Mouse (Mus musculus): Measurements from ENCODE around the gene Sbsn. TPM values are rescaled to one million over a fixed set of nuclear protein-coding genes. Genes with fewer than 3 reads are reported as not detected.

Gene Sbsn
- polyA plus RNA-seq, 1 experiment: 0.69 TPM

DNA sequence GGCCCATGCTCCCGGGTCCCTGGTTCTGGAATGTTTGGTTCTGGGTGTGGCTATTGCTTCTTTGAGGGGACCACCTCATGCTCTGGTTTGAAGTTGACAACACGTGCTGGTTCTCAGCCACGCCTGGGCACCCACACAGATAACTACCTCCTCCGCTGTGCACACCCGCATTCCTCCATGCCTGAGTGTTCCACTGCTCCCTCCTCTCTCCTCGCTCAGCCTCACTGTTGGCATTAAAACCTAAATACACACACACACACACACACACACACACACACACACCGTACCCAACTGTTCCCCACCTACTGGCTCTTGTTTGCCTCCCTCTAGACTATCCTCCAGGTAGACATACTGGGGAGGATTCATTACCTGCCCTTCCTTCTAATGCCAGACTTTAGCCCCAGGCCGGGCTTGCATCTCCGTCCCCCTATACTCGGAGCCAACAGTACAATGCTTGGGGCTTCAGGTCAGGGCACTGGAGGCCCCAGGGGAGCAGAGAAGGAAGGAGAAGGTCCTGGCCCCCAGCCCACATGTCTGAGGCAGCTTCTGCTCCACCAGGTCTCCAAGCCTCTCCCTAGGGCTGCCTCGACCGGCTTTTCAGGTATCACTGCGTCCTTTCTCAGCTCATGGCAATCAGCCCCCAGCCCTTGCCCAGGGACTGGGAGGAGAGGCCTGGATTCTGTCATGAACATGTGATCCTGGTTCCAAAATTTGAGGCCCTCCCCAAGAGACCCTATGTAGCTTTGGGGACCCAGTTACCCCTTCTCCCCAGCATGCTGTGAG, 1.3 kb upstream of the Sbsn start:
- DNase-seq (ENCODE audit: low read depth, low spot score): no peak
- 54% methylated on average over 13 of the region's 13 CpGs for WGBS

DNA sequence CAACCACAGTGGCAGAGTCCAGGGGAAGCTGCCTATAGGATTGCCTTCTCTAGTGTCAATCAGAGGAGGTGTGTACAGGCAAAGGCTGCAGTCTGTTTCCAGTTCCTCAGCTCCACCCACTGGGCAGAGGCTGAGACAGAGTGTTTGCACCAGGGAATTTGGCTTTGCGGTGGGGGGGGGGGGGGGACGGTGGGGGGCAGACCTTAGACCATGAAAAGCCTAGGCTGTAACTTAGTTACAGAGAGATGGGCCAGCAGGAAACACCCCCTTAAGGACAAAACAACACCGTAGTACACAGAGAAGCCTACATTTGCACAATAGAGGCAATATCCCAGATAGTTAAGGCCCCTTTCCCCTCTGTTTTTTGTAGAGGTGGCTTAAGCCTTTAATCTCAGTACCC, 5.7 kb downstream of the Sbsn start:
- WGBS: 87% methylated on average over 2 of the region's 3 CpGs
- no peak for DNase-seq (ENCODE audit: low read depth, low spot score)

DNA sequence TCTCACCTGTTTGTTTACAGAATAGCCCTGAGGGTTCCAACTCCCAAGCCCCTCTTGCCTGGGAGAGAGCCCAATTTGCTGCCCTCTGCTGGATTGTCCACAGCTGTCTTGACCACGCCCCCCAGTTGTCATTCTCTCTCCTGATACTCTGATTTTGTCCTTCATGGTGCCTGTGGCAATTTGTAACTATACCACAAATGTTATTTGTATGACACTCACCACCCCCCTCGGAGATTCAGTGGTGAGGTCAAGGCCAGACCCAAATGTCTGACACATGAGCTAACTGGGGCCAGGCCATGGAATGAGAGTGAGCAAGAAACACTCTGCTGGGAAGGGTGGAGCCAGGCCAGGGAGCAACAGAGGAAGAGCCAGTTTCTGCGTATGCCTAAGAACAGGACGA, 7.6 kb downstream of the Sbsn start:
- no peak for DNase-seq (ENCODE audit: low read depth, low spot score)
- WGBS: 13% methylated on average over 4 of the region's 4 CpGs

DNA sequence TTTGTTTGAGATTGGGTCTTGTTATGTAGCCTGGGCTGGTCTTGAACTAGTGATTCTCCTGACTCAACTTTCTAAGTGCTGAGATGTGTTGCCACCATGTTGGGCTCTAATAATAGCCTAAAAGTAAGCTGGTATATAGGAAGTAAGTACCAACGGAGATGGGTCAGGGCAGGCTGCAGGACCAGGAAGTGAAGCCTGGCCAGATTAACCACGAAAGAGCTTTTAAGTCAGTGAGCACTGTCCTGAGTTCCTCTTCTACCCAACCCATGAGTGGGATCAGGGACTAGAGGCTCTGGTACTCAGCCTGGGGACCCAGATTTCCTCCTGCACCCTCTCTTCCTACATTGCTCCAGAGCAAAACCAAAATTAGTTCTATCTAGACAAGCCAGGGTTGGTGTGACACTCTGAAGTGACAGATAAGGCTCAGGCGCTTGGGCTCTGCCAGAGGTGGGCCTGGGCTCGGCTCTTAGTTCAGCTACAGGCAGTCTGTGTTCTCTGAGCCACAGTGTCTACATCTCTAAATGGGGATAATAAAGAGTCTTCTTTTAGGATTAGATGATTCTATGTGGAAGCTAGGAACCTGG, 10.6 kb downstream of the Sbsn start:
- no peak for DNase-seq (ENCODE audit: low read depth, low spot score)
- 74% methylated on average over 4 of the region's 4 CpGs for WGBS

DNA sequence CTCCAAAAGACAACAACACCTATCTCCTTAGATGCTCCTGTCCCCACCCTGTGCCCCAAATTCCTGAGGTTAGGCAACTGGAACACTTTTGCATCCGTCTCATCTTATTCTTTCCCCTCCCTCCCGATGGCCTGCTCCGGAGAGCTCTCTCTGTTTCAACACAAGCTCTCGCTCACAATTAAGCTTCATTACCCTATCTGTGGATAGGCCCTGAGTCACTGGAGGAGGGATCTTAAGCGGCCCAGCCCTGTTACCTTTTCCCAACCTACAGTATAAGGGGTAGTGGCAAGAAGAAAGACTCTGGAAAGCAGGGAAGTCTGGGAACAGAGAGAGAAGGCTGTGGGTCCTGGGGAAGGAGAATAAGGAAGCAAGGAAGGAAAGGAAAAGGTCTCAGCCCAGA, 12.2 kb downstream of the Sbsn start, which contains the start of gene Dmkn:
Gene Dmkn, plus strand, starts transcription at position 301 of the 400 bp plus-strand sequence.
- 47% methylated on average over 5 of the region's 5 CpGs for WGBS
- no peak for DNase-seq (ENCODE audit: low read depth, low spot score)

DNA sequence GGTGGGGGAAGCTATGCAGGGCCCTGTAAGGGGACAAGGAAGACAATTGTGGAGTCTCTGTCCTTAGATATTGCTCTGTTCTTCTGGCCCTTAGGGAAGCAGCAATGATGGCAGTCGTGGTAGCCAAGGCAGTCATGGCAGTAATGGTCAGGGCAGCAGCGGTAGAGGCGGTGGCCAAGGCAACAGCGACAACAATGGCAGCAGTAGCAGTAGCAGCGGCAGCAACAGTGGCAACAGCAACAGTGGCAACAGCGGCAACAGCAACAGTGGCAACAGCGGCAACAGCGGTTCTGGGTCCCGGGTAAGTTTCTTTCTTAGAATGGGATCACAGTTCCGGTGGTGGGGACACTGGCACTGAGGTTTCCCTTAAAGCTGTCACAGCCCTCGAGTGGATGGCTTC, 13.9 kb downstream of the Sbsn start:
- WGBS: 56% methylated on average over 11 of the region's 11 CpGs
- DNase-seq (ENCODE audit: low read depth, low spot score): no peak

DNA sequence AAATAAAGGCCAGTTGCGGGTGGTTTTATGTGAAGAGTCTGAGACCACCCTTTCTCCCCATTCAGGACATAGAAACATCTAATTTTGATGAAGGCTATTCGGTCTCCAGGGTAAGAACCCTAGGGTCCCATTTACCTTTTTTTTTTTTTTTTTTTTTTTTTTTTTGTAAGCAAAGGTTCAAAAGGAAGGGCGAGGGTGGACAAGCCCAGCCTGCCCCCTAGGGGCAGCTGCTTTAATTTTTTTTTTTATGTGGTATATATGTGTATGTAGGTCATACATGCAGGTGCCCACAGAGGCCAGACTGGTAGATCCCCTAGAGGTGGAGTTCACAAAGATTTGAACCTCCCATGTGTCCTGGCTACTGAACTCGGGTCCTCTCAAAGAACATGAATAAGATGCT, 15.1 kb downstream of the Sbsn start:
- WGBS: 90% methylated on average over 4 of the region's 4 CpGs

DNA sequence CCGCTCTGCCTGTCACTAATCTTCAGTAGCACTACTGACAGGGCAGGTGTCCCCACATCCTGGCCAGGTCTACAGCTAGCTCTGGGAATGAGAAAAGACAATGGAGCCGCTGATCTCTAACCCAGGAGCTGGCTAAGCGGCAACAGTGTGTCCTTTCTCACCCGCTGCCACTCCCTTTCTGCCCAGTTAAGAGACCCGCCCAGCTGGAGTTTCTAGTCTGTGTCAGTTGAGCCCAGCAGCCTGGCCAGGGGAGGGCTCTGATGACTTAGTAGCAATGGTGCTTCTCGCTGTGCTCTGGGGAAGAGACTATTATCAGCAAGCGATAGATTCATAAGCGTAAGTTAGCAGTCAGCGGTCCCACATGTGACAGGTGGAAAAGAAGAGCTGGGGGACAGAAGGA, 18.0 kb downstream of the Sbsn start:
- DNase-seq (ENCODE audit: low read depth, low spot score): peak; percentile 43
- 11% methylated on average over 9 of the region's 9 CpGs for WGBS

More for the DNA sequence above, 15.1 kb downstream of the Sbsn start:
- DNase-seq (ENCODE audit: low read depth, low spot score): no peak

DNA sequence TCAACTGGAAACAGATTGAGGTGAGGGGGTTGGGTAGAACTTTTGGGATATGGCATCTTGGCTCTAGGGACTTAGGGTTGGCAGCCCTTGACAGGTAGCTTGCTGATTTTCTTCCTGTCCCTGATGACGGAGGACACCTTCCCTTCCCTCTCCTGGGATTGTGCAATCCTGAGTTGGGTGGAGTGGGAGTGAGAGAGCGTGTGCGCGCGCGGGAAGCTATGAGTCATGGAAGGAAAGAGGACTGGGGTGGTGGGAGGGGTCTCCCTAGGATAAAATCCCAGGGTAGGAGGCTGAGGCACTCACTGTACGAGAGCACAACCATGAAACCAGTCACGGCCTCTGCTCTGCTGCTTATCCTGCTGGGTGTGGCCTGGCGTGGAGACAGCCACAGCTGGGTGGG, 24.8 kb downstream of the Sbsn start:
- DNase-seq (ENCODE audit: low read depth, low spot score): no peak
- 46% methylated on average over 9 of the region's 9 CpGs for WGBS

DNA sequence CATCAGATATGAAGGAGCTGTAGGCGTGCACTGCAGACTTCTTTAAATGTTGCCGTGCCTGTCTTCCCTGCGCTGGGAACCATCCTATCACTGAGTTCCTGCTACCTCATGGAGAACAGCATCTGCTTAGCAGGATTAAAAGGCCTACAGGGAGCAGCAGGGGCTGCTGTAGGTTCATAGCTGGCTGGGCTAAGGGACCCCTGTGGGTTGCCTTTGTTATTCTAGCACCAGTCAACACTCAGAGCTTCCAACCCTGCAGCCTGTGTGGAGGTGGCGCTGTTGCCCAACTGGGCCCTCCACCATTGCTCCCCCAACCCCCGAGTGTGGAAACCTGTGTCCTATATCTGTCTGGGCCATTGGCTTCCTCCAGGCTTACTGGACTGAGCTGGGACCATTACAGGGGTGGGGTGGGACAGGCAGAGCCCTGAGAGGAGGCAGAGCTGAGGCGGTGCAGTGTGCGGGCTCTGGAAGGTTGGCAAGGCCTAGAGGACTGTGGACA, 25.9 kb downstream of the Sbsn start:
- DNase-seq (ENCODE audit: low read depth, low spot score): no peak
- WGBS: 85% methylated on average over 7 of the region's 7 CpGs

DNA sequence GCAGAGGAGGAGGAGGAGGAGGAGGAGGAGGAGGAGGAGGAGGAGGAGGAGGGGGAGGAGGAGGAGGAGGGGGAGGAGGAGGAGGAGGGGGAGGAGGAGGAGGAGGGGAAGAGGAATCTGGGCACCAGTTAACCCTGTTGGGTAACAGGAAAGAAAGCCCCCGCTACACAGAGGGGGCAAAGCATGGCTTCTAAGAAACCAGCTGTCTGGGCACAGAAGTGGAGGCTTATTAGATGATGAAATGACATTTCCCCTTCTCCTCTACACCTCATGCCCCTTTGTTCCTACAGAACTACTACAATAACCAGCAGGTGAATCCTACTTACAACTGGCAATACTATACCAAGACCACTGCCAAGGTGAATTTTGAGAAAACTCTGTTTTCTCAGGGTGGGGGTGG, 26.6 kb downstream of the Sbsn start:
- WGBS: 88% methylated on average over 1 of the region's 1 CpGs
- DNase-seq (ENCODE audit: low read depth, low spot score): no peak

DNA sequence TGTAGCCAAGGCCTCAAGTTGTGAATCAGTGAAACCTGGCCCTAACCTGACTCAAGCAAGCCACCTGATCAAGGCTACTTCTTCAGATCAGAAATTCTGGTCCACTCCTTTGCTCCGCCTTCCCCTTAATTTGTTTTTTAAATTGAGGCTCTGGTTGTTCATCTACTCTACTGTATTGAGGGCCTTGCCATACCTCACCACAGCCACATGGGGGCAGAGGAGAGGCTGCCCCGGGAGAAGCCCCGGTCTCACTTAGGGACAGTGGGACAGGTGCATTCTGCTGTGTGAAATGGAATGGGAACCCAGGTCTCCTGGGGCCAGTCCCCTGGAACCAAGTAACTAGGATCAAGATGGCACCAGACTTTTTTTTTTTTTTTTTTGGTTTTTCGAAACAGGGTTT, 30.5 kb downstream of the Sbsn start:
- DNase-seq (ENCODE audit: low read depth, low spot score): no peak
- WGBS: 55% methylated on average over 4 of the region's 4 CpGs

DNA sequence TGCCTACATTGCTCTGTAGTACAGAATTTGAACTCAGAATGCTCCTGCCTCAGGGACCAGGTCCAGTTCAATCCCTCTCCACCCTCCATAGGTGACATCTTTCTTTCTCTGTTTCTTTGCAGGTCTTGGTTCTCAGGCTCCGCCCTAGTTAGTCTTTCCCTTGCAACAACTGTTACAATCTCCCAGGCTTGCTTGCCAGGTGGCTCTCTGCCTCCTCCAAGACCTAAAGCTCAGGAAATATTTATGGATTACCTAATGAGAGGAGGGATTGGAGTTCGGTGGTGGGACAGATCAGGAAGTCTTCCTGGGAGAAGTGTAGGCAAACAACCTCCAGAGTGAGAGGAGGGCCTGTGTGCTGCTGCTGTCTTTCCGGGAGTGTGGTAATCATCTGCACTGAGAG, 31.4 kb downstream of the Sbsn start:
- 31% methylated on average over 3 of the region's 3 CpGs for WGBS
- no peak for DNase-seq (ENCODE audit: low read depth, low spot score)

DNA sequence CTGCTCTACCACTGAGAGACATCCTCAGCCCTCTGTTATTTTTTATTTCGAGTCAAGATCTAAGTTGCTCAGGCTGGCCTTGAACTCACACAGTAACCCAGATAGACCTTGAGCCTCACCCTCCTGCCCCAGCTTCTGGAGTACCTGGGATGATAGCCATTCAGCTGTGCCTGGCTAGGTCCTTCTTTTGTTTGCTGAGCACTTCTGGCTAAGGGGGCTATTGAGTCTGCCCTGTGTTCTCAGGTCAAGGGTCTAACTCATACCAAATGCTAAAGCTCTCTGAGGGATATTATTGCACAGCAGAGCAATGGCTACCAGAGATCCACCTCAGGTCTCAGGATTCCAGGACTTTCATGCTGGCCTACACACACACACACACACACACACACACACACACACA, 33.9 kb downstream of the Sbsn start:
- WGBS: 28% methylated on average over 1 of the region's 1 CpGs
- no peak for DNase-seq (ENCODE audit: low read depth, low spot score)

DNA sequence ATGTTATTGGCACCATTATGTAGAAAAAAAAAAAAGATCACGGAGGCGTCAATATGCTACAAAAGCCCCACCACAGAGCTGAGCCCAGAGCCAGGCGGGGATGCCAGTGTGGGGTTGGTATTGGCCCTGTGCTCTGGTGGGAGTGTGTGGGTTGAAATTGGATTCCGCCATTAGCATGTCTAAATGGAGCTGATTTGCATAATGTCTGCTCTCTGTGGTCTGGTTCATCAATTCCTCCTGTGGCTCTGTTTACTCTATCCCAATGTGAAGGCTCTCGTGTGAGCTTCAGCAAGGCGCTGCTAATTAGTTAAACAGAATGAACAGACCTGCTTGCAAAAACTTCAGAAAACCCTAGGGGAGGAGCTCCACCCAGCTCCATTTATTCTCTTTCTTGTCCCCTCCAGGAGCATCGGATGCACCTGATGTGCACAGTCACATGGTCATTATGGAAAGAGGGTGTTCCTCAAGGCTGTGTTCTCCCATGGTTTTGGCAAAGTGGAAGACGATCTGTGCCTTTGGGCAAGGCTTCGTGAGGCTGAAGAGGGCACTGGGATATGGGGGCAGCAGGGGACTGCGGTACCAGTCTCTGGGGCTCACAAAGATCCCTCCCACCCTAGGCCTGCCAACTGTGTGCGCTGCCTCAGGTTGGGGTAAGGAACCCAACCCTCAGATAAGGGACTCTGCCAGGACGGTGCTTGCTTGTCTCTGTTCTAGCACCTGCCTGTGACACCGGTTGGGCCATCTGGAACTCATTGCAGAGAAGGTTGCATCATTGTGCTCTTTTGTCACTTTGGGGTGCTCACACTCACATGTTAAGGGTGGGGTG, 34.7 kb downstream of the Sbsn start:
- WGBS: 78% methylated on average over 13 of the region's 13 CpGs
- no peak for DNase-seq (ENCODE audit: low read depth, low spot score)

DNA sequence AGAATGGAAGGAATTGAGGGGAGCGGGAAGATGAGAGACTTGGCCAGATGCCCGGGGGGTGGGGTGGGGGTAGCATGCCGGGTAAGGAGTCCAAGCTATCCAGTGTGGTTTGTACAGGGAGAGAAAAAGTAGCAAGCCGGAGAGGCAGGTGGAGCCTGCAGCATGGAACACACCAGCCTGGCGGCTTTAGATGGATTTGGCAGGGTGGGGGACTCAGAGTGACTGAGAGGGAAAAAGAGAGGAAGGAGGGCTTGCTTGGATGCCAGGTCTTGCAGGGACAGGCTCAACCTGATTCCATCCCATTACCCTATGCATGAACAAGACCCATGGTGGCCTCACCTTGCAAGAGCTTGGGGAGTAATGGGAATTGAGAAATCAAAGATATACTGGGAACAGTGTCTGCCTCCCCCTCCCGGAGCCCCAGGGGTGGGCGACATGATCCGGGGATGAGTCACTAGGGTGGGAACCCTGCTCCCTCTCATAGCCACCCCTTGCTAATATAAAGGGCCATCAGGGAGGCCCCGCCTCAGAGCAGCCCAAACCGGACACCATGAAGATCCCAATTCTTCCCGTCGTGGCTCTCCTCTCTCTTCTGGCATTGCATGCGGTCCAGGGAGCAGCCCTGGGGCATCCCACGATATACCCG, 36.2 kb downstream of the Sbsn start, which contains the start of gene Krtdap:
Gene Krtdap, plus strand, starts transcription at position 520 of the 646 bp plus-strand sequence.
- WGBS: 60% methylated on average over 15 of the region's 15 CpGs
- no peak for DNase-seq (ENCODE audit: low read depth, low spot score)

DNA sequence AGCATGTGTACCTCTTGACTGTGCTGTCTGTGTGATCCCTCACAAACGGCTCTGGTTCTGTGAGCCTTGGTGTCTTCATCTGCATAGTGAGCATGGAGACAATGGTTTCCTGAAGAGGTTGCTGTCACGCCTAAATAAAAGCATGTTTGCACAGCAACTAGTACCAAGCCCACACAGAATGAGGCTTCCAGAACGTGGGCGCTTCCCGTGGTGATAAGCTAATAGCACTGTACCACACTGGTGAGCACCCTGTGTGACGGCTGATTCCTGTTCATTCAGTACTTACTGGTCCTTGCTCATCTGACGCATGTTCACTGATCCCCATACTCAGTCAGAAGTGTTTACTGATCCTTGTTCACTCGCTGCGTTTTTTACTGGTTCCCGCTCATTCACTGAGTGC, 38.9 kb downstream of the Sbsn start:
- WGBS: 68% methylated on average over 10 of the region's 10 CpGs

DNA sequence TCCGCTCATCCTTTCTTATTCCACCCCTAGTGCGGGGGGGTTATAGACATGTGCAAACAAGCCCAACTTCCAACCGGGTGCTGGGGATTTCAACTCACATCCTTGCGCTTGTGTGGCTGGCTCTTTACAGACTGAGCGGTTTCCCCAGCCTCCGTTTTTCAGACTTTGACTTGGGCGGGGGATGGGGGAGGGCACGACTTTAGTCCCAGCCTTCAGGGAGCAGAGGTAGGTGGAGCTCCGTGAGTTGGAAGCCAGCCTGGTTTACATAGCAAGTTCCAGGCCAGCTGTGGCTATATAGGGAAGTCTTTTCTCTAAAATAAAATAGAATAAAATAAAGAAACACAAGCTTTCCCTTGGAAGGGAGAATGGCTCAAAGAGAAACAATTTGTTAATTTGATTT, 40.6 kb downstream of the Sbsn start:
- 14% methylated on average over 9 of the region's 9 CpGs for WGBS
- no peak for DNase-seq (ENCODE audit: low read depth, low spot score)

More for the DNA sequence above, 38.9 kb downstream of the Sbsn start:
- no peak for DNase-seq (ENCODE audit: low read depth, low spot score)

DNA sequence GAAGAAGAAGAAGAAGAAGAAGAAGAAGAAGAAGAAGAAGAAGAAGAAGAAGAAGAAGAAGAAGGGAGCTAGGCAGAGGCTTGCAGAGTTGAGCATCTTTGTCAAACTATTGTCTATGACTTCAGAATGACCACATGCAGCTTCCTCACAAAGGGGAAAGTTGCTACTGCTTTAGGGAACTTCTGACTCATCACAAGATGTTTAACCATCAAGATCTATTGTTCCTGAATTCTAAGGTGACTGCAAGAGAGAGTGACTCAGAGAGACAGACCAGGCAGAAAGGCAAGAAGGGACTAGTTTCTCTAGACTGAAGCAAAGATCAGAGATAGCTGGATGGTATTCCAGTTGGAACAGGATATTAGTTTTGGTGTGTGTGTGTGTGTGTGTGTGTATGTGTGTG, 43.6 kb downstream of the Sbsn start:
- DNase-seq (ENCODE audit: low read depth, low spot score): no peak

DNA sequence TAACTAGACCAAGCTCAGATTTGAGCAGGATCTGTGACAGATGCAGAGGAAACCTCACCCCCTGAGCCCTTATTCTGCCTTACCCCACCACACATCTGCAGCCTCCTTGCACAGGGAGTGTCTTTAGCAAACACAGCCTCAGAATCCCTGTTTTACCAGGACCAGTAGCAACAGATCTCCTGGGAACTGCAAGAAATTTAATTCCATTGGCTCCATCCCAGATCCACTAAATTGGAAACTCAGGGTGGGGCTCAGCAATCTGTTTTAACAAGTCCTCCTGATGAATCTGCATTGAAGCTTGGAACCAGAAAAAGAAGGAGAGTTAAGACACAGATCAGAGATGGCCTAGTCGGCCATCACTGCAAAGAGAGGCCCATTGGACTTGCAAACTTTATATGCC, 45.5 kb downstream of the Sbsn start:
- WGBS: 40% methylated on average over 1 of the region's 1 CpGs
- no peak for DNase-seq (ENCODE audit: low read depth, low spot score)
